Mouse (Mus musculus) MEL (cell line): Measurements from ENCODE around the gene Aifm2. TPM values are rescaled to one million over a fixed set of nuclear protein-coding genes. Genes with fewer than 3 reads are reported as not detected.

ENCODE experiments used
- DNase-seq: peaks from one replicate; pipeline ENCODE4 v3.0.0; 2011; ENCODE audit warnings: low read depth, low spot score
- H3K27ac ChIP-seq: 2 replicates; pipeline ENCODE4 v1.5.1; 2012; ENCODE audit warnings: low read depth, mild to moderate bottlenecking, control low read depth, low read length, moderate library complexity; ENCODE audit not compliant: control insufficient read depth
- H3K27me3 ChIP-seq, 2 experiments: fragments of 150-350 bp in 1 of 2; sonication (generic) in 1 of 2; 2 replicates each; pipeline ENCODE4 v1.6.1; 2012; ENCODE audit warnings: low read length in 2 of 2, mild to moderate bottlenecking in 2 of 2, improper control_type of control experiment in 1 of 2, moderate library complexity in 1 of 2; ENCODE audit not compliant: insufficient read depth in 2 of 2, control insufficient read depth in 1 of 2
- H3K36me3 ChIP-seq, 2 experiments: 2 replicates each; pipeline ENCODE4 v1.6.1; 2012 to 2014; ENCODE audit warnings: low read length in 2 of 2, improper control_type of control experiment in 1 of 2, inconsistent platforms in 1 of 2, mild to moderate bottlenecking in 1 of 2; ENCODE audit not compliant: insufficient read depth in 2 of 2, control insufficient read depth in 1 of 2
- H3K4me1 ChIP-seq, 2 experiments: fragments of 150-350 bp in 1 of 2; sonication (generic) in 1 of 2; 2 replicates each; pipeline ENCODE4 v1.6.1; 2012; ENCODE audit warnings: low read length in 2 of 2, improper control_type of control experiment in 1 of 2, mild to moderate bottlenecking in 1 of 2; ENCODE audit not compliant: insufficient read depth in 2 of 2, control insufficient read depth in 1 of 2
- H3K4me3 ChIP-seq, 2 experiments: fragments of 150-350 bp in 1 of 2; sonication (generic) in 1 of 2; 2 replicates each; pipeline ENCODE4 v1.5.1; 2012; ENCODE audit warnings: low read depth in 2 of 2, low read length in 2 of 2, mild to moderate bottlenecking in 2 of 2, moderate library complexity in 2 of 2, control low read depth in 1 of 2, improper control_type of control experiment in 1 of 2; ENCODE audit not compliant: control insufficient read depth in 1 of 2, insufficient read depth in 1 of 2
- H3K79me2 ChIP-seq: 2 replicates; pipeline ENCODE4 v1.6.1; 2012; ENCODE audit warnings: mild to moderate bottlenecking, low read length, moderate library complexity; ENCODE audit not compliant: control insufficient read depth, poor library complexity, insufficient read depth
- H3K9ac ChIP-seq: 2 replicates; pipeline ENCODE4 v1.6.1; 2012; ENCODE audit warnings: low read depth, mild to moderate bottlenecking, control low read depth, low read length, moderate library complexity; ENCODE audit not compliant: control insufficient read depth, poor library complexity, severe bottlenecking
- H3K9me3 ChIP-seq: fragments of 150-350 bp; sonication (generic); replicated peaks from 2 replicates; pipeline ENCODE4 v1.6.1; 2012; ENCODE audit warnings: mild to moderate bottlenecking, low read length, improper control_type of control experiment, moderate library complexity; ENCODE audit not compliant: insufficient read depth
- CTCF ChIP-seq, 3 experiments: IDR thresholded peaks in 2 of 3; conservative IDR thresholded peaks in 1 of 3; 2 replicates each; pipeline ENCODE4 v1.5.1; 2011 to 2012; ENCODE audit warnings: low read length in 3 of 3, low read depth in 2 of 3, mild to moderate bottlenecking in 2 of 3, improper control_type of control experiment in 1 of 3, inconsistent platforms in 1 of 3, mixed read lengths in 1 of 3, moderate library complexity in 1 of 3; ENCODE audit not compliant: control insufficient read depth in 1 of 3, insufficient read depth in 1 of 3, poor library complexity in 1 of 3, severe bottlenecking in 1 of 3
- E2F4 ChIP-seq: IDR thresholded peaks from 2 replicates; pipeline ENCODE4 v1.6.1; 2011; ENCODE audit warnings: low read depth, low read length, improper control_type of control experiment, borderline replicate concordance
- GABPA ChIP-seq: IDR thresholded peaks from 2 replicates; pipeline ENCODE4 v1.6.1; 2012; ENCODE audit warnings: low read depth, mild to moderate bottlenecking, inconsistent platforms, low read length, improper control_type of control experiment, moderate library complexity
- HCFC1 ChIP-seq: IDR thresholded peaks from 2 replicates; pipeline ENCODE4 v1.6.1; 2012; ENCODE audit warnings: low read depth, mild to moderate bottlenecking, inconsistent platforms, low read length, improper control_type of control experiment, moderate library complexity
- MEF2A ChIP-seq: IDR thresholded peaks from 2 replicates; pipeline ENCODE4 v1.6.1; 2014; ENCODE audit warnings: low read depth, mild to moderate bottlenecking, inconsistent platforms, low read length, improper control_type of control experiment; ENCODE audit not compliant: poor library complexity, insufficient replicate concordance, severe bottlenecking; ENCODE audit errors: extremely low read depth
- MXI1 ChIP-seq: IDR thresholded peaks from 2 replicates; pipeline ENCODE4 v1.6.1; 2011; ENCODE audit warnings: mild to moderate bottlenecking, low read depth, low read length, improper control_type of control experiment
- NELFE ChIP-seq: IDR thresholded peaks from 2 replicates; pipeline ENCODE4 v1.6.1; 2011; ENCODE audit warnings: low read depth, low read length, improper control_type of control experiment
- NRF1 ChIP-seq: IDR thresholded peaks from 2 replicates; pipeline ENCODE4 v1.6.1; 2014; ENCODE audit warnings: low read depth, mild to moderate bottlenecking, inconsistent platforms, low read length, improper control_type of control experiment, moderate library complexity; ENCODE audit not compliant: poor library complexity, insufficient read depth, severe bottlenecking
- POLR2AphosphoS2 ChIP-seq: IDR thresholded peaks from 2 replicates; pipeline ENCODE4 v1.6.1; 2011; ENCODE audit warnings: low read length, improper control_type of control experiment
- RAD21 ChIP-seq: IDR thresholded peaks from 2 replicates; pipeline ENCODE4 v1.6.1; 2011; ENCODE audit warnings: mild to moderate bottlenecking, low read depth, low read length, improper control_type of control experiment
- RCOR1 ChIP-seq: IDR thresholded peaks from 2 replicates; pipeline ENCODE4 v1.6.1; 2012; ENCODE audit warnings: low read depth, mild to moderate bottlenecking, inconsistent platforms, low read length, improper control_type of control experiment
- SMC3 ChIP-seq: IDR thresholded peaks from 2 replicates; pipeline ENCODE4 v1.6.1; 2011; ENCODE audit warnings: low read depth, low read length, improper control_type of control experiment
- TBP ChIP-seq: IDR thresholded peaks from 2 replicates; pipeline ENCODE4 v1.8.0; 2011; ENCODE audit warnings: low read depth, low read length, improper control_type of control experiment
- ZC3H11A ChIP-seq: IDR thresholded peaks from 2 replicates; pipeline ENCODE4 v1.6.1; 2012; ENCODE audit warnings: low read depth, mild to moderate bottlenecking, inconsistent platforms, low read length, improper control_type of control experiment
- ZKSCAN1 ChIP-seq: IDR thresholded peaks from 2 replicates; pipeline ENCODE4 v1.6.1; 2012; ENCODE audit warnings: low read depth, mild to moderate bottlenecking, inconsistent platforms, low read length, improper control_type of control experiment, moderate library complexity
- polyA plus RNA-seq, 2 experiments: library from polyadenylated mRNA; stranded (reverse) in 1 of 2; unstranded in 1 of 2; fragments of >175 nt in 1 of 2; fragments of >200 nt in 1 of 2; gene quantifications; 2 replicates each; pipeline versions ENCODE4 v1.2.1 to v1.2.4; 2012; ENCODE audit warnings: low replicate concordance in 2 of 2, low read depth in 1 of 2; ENCODE audit not compliant: insufficient read length in 2 of 2, insufficient read depth in 1 of 2, missing spikeins in 1 of 2
- total RNA-seq: library from RNA; depleted of rRNA; stranded (reverse); fragments of 300-350 nt; gene quantifications from 2 replicates; pipeline ENCODE4 v1.2.3, GENCODE M21; 2012

Gene Aifm2
- total and polyA plus RNA-seq, 3 experiments: 13.4 to 17.7 TPM; not detected in 1

DNA sequence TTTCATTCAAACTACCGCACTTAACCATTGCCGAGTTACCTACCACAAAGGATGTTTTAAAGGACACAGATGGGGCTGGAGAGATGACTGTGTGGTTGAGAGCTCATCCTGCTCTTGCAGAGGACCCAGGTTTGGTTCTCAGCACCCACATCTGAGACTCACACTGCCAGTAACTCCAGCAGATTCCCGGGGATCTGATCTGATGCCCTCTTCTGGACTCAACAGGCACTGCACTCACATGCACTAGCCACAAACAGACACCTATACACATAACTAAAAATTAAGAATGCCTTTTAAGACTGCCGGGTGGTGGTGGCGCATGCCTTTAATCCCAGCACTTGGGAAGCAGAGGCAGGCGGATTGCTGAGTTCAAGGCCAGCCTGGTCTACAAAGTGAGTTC lies 15.1 kb downstream of the Aifm2 start:
- DNase-seq: no peak
- TF ChIP-seq MEF2A (no peak), CTCF (IDR thresholded peaks at IDR 0.05 in 2 of 3, conservative IDR thresholded peaks at IDR 0.05 in 1 of 3; ENCODE audit: control insufficient read depth in 1 of 3, insufficient read depth in 1 of 3, low read depth in 2 of 3, low read length in 3 of 3, poor library complexity in 1 of 3, severe bottlenecking in 1 of 3) (peak; percentile 2 to 31 (median 14); a peak in 3 of 6 replicates)
- TF ChIP-seq, all 39 proteins: peak for 1
- no peaks in the 10 kb centered on the region for H3K79me2 ChIP-seq
- no peaks in the 10 kb centered on the region for H3K27me3 ChIP-seq
- H3K36me3 ChIP-seq: no peaks in the 10 kb centered on the region; a peak in 1 of 4 replicates
- H3K9me3 ChIP-seq: no peaks in the 10 kb centered on the region
- no peak overlapping the region for H3K4me3 ChIP-seq
- H3K27ac ChIP-seq: no peak overlapping the region
- no peaks in the 10 kb centered on the region for H3K4me1 ChIP-seq
- no peak overlapping the region for H3K9ac ChIP-seq

DNA sequence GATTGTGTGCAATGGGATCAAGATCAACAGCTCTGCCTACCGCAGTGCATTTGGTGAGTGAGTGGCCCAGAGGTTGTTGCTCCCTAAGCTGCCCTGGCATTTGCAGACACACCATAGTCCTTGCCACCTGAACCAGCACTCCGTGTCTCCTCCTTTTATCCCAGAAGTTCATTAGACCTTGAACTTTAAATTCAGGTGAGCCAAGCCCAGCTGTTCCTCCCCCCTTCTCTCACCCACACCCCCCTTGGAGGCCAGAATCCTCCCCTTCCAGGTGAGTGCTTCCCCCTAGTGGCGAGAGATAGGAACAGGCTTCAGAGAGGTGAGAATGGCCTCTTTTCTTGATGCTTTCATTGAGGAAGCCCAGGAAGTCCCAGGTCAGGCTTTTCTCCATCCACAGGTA lies 19.3 kb downstream of the Aifm2 start:
- Histone ChIP-seq H3K4me3 (no peak overlapping the region), H3K27me3 (no peaks in the 10 kb centered on the region), H3K4me1 (no peaks in the 10 kb centered on the region), H3K27ac (no peak overlapping the region), H3K36me3 (no peaks in the 10 kb centered on the region; a peak in 1 of 4 replicates), H3K9ac (no peak overlapping the region), H3K9me3 (no peaks in the 10 kb centered on the region), H3K79me2 (no peaks in the 10 kb centered on the region)
- no peak for TF ChIP-seq TBP
- TF ChIP-seq ZC3H11A: peak; percentile 57
- peak; percentile 67 for TF ChIP-seq RAD21
- TF ChIP-seq CTCF (IDR thresholded peaks at IDR 0.05 in 2 of 3, conservative IDR thresholded peaks at IDR 0.05 in 1 of 3; ENCODE audit: control insufficient read depth in 1 of 3, insufficient read depth in 1 of 3, low read depth in 2 of 3, low read length in 3 of 3, poor library complexity in 1 of 3, severe bottlenecking in 1 of 3): peak; percentile 81 to 85 (median 82)
- peak; percentile 71 for TF ChIP-seq SMC3
- TF ChIP-seq ZKSCAN1: no peak
- peak; percentile 57 for DNase-seq

DNA sequence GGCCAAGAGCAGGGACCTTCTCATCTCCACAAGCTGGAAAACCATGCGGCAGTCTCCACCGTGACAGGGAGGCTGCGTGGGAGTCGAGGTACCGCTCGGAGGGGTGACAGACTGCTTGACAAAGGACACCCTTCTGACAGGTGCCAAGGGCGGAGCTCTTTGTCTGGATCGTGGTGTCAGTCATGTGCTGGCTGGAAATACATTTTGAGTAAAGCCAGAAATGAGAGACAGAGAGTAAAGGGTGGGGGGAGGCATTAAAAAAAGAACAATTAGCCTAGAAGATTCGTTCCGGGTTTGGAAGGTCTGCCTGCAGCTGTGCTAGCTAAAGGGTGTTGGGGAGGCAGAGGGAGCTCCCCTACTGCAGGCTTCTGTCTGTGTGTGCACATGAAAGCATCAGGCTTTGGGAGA lies 21.6 kb downstream of the Aifm2 start:
- H3K27me3 ChIP-seq: no peaks in the 10 kb centered on the region
- no peak overlapping the region for H3K27ac ChIP-seq
- no peaks in the 10 kb centered on the region for H3K9me3 ChIP-seq
- H3K4me1 ChIP-seq: no peaks in the 10 kb centered on the region
- no peak for TF ChIP-seq NELFE
- TF ChIP-seq HCFC1: no peak
- TF ChIP-seq MXI1: no peak
- TF ChIP-seq RCOR1: no peak
- no peak for TF ChIP-seq POLR2AphosphoS2
- TF ChIP-seq GABPA: no peak
- no peak for TF ChIP-seq NRF1
- no peak for TF ChIP-seq E2F4
- no peak for DNase-seq
- no peak overlapping the region for H3K4me3 ChIP-seq
- H3K36me3 ChIP-seq: no peaks in the 10 kb centered on the region
- H3K79me2 ChIP-seq: no peaks in the 10 kb centered on the region
- H3K9ac ChIP-seq: no peak overlapping the region
